Mouse (Mus musculus): ENCODE measurements around the gene Kcna4.

The Kcna4 gene

DNA sequence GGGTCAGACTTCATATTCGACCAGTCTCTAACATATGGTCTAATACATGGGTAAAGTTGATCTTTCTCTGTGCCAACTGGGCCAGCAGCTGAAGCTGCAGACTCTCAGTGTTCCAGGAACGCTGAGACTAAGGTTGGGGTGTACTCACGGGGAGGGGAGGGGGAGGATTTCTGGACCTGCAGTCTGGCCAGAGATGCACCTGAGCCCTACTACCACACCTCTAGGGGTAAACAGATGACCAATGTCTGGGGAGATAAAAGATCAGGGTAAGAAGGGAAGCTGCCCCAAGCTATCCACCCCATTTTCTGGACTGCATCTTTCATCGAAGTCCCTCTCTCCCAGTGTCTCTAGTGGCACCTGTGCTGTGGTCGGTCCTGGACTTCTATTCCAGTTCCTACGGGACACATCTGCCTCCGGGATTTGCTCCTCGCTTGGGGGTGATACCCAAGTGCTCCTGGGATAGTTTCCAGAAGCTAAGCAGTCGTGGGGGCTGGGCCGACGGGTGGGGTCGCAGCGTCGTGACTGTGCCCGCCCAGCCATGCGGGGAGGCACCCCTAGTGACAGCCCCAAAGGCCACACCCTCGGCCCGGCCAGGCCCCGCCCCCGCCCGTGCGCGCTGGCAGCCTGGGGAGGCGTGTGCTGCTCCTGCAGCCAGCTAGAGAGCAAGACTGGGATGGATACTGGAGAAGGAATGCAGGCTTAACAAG is at the start of gene Kcna4:
Kcna4 (plus strand) TSS at position 650 of the 707 bp plus-strand sequence.
- no peak for DNase-seq (ENCODE audit: low read depth, low spot score)

DNA sequence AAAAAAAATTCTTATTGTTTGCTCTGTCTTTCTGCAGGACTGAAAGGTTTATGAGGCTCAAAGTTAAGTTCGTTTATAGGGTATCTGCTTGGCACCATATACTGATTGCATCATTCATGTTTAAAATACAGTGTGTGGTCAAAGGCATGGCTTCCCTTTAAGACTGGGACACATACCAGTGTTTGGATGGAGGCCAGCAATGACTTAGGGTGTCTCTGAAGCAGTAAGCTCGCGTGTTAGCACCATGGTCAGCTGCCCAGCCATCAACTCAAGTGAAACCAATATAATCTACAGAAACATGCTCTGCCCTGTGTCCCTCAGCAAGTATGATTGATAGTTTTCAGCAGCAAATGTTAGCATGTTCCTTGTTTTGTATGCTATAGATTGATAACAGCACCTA is 32.3 kb upstream of the Kcna4 start:
- DNase-seq (ENCODE audit: low read depth, low spot score), result no peak

DNA sequence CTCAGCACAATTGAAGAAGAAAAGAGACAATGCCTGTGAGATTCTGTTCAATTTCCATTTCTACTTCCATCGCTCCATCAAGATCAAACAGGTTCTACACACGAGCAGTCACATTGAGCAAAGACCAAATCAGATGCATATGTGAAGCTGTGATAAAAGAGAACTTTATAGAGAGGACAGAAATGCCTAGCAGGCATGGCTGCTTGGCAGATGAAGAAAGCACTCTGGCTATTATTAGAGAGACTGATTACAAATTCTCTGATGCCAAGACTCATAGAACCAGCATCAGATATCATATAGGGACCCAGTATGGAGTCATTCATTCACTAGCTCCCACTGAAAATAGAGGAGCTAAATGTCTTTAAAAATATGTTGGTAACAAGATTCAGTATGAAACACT is 24.2 kb upstream of the Kcna4 start:
- DNase-seq (ENCODE audit: low read depth, low spot score), result no peak

- DNase-seq (ENCODE audit: low read depth, low spot score), result no peak
Measured at GRCm38 (mm10) chr2:107270050-107270449, 20.4 kb upstream of the Kcna4 start.

DNA sequence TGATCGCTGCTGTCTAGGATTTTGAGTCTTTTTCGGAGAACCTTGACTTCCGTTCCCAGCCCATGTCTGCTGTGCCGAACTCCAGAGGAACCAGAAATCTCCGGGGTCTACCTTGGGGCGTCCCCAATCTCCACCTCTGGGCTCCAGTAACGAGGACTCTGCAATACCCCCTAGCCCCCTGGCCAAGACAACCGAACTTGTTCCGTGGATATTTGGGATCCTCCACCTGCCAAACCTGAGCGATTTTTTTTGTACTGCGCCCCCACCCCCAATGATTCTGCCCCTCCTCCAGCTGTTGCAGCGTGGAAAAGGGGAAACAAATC is 219 bp downstream of the Kcna4 start:
- no peak for DNase-seq (ENCODE audit: low read depth, low spot score)

- no peak for DNase-seq (ENCODE audit: low read depth, low spot score)
Measured at GRCm38 (mm10) chr2:107291142-107291541, 703 bp downstream of the Kcna4 start.

DNA sequence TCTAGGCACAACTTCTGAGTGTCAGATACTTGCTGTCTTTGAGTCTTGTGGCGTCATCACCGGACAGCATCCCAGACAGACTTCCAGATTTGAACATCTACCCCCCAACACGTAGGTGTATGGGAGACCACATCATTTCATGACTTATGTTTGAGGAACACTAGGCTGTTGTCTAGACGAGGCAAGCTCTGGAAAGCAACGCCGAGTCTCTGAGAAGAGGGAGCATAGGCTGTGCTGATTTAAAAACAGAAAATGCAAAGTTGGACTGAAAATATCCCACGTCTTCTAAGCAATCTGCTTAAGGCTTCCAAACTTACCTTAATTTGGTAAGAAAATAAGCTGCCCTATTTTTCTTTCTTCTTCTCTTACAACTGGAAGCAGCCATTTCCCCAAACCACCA is 4.1 kb downstream of the Kcna4 start:
- DNase-seq (ENCODE audit: low read depth, low spot score), result no peak

GRCm38 (mm10) chr2:107301886-107302285 is 11.4 kb downstream of the Kcna4 start:
- DNase-seq (ENCODE audit: low read depth, low spot score), result no peak

- DNase-seq (ENCODE audit: low read depth, low spot score), result no peak
Measured at GRCm38 (mm10) chr2:107304707-107305106, 14.3 kb downstream of the Kcna4 start.

DNA sequence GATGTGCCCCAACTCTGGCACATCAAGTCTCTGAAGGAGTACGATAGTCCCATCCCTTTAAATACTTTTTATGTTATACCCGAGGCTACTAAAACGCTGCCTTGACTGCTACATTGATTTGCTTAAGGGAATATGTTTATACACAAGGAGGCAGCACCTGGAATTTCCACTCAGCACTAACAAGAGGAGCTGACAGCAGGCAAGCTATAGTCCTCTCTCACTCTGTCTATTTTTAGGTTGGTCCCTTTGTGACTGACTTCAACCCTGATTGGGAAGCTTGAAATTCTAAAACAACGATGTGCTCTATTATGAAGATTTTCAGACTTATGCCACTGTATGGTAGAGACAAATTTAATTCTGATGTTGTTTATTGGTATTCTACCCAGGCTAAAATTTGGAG is 15.6 kb downstream of the Kcna4 start:
- no peak for DNase-seq (ENCODE audit: low read depth, low spot score)

GRCm38 (mm10) chr2:107318636-107319035 is 28.2 kb downstream of the Kcna4 start:
- no peak for DNase-seq (ENCODE audit: low read depth, low spot score)

GRCm38 (mm10) chr2:107321596-107322226 is 31.3 kb downstream of the Kcna4 start:
- DNase-seq (ENCODE audit: low read depth, low spot score), result no peak

- no peak for DNase-seq (ENCODE audit: low read depth, low spot score)
Measured at GRCm38 (mm10) chr2:107324090-107324489, 33.7 kb downstream of the Kcna4 start.

DNA sequence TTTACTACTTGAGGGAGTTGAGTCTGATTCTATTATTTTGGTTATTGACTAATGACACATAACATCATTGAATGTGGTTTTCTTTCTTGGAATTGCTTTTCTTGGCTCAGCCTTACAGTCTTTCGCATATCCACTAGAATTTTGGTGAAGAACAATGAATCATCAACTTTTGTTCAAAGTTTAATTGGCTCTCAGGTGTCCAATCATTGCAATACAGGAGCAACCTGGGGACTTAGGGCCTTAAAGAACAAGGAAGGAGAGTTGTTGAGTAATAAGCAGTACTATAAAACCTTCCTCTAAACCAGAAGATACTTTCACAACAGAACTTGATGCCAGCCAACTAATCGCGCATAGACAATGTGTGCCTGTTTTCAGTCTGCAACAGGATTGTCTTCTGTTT is 36.8 kb downstream of the Kcna4 start:
- no peak for DNase-seq (ENCODE audit: low read depth, low spot score)

- no peak for DNase-seq (ENCODE audit: low read depth, low spot score)
Measured at GRCm38 (mm10) chr2:107341291-107341690, 50.9 kb downstream of the Kcna4 start.

- DNase-seq (ENCODE audit: low read depth, low spot score), result no peak
Measured at GRCm38 (mm10) chr2:107344807-107345206, 54.4 kb downstream of the Kcna4 start.

DNA sequence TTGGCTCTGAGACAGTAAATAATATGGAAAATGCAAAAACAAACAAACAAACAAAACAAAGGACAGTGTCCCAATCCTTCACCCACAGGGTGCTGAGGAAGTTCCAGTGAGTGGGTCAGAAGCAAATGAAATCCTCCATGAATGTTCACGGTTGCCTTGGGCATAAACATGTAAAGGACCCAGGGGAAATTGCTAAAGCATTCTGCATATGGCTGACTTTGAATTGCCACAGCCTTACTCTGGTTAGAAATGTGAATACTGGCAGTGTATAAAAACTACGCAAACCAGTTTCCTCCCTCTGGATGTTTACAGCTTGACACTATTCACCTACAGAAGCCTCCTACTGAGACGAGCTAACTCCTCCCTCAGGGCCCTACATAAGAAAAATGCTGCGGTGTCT is 54.9 kb downstream of the Kcna4 start:
- DNase-seq (ENCODE audit: low read depth, low spot score), result no peak
